Mouse (Mus musculus) forebrain, embryonic 11.5 days (tissue): ENCODE results near the gene Synpo2. TPM values are rescaled to one million over a fixed set of nuclear protein-coding genes. Genes with fewer than 3 reads are reported as not detected.

ENCODE experiments used
- ATAC-seq: fragments of 200-750 bp; cut with Nextera tagmentation; replicated peaks from 2 replicates; pipeline ENCODE4 v1.8.0; 2017; ENCODE audit warnings: moderate TSS enrichment; ENCODE audit not compliant: low FRiP score
- DNase-seq: peaks from one replicate; pipeline ENCODE4 v3.0.0-alpha.2; 2017; ENCODE audit warnings: low spot score
- H3K27ac ChIP-seq: fragments of 300-500 bp; sonication (generic); 2 replicates; pipeline ENCODE4 v1.5.1; 2014; ENCODE audit warnings: low read depth, low read length
- H3K27me3 ChIP-seq: fragments of 300-500 bp; sonication (generic); 2 replicates; pipeline ENCODE4 v1.6.1; 2014; ENCODE audit warnings: mild to moderate bottlenecking, low read length, mixed read lengths; ENCODE audit not compliant: control insufficient read depth, insufficient read depth
- H3K36me3 ChIP-seq: fragments of 300-500 bp; sonication (generic); 2 replicates; pipeline ENCODE4 v1.6.1; 2014; ENCODE audit warnings: mild to moderate bottlenecking, low read length, moderate library complexity, mixed read lengths; ENCODE audit not compliant: control insufficient read depth, insufficient read depth
- H3K4me1 ChIP-seq: fragments of 300-500 bp; sonication (generic); replicated peaks from 2 replicates; pipeline ENCODE4 v1.6.1; 2014; ENCODE audit warnings: low read length, mixed read lengths; ENCODE audit not compliant: control insufficient read depth, insufficient read depth
- H3K4me2 ChIP-seq: fragments of 300-500 bp; sonication (generic); 2 replicates; pipeline ENCODE4 v1.6.1; 2014; ENCODE audit warnings: low read depth, mild to moderate bottlenecking, low read length, moderate library complexity, mixed read lengths; ENCODE audit not compliant: severe bottlenecking
- H3K4me3 ChIP-seq: fragments of 300-500 bp; sonication (generic); 2 replicates; pipeline ENCODE4 v1.5.1; 2014; ENCODE audit warnings: low read depth, low read length
- H3K9ac ChIP-seq: fragments of 300-500 bp; sonication (generic); 2 replicates; pipeline ENCODE4 v1.6.1; 2014; ENCODE audit warnings: low read length
- H3K9me3 ChIP-seq: fragments of 300-500 bp; sonication (generic); 2 replicates; pipeline ENCODE4 v1.6.1; 2016; ENCODE audit warnings: low read length, mixed read lengths; ENCODE audit not compliant: control insufficient read depth
- WGBS: fragments of 180-500 bp; shearing (Covaris S2); extraction: QIAGEN DNeasy Blood & Tissue Kit; methylation state at CpG from one replicate; pipeline ENCODE4 v1.1.7; 2014; 5-methylcytosine and 5-hydroxymethylcytosine counted together
- polyA plus RNA-seq: library from polyadenylated mRNA; unstranded; fragments of >200 nt; fragmentation: Nextera tagmentation; extraction: Ambion mirVana; gene quantifications from 2 replicates; pipeline ENCODE4 v1.2.1, GENCODE M21; 2014

Gene Synpo2
- polyA plus RNA-seq, 1 experiment from 2014 or later, result 3.7 TPM

DNA sequence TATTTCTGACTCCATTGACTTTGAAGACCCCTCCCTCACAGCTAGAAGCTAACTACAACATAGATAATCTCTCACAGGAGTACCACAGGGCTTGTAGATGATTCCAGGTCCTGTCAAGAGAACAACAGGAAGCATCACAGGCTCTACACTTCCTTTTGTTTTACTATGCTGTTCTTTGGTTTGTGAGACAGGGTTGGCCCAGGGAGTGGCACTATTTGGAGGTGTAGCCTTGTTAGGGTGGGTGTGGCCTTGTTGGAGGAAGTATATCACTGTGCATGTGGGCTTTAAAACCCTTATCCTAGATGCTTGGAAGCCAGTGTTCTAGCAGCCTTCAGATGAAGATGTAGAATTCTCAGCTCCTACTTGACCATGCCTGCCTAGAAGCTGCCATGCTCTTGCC, 160.9 kb downstream of the Synpo2 start:
- ATAC-seq (no peak), DNase-seq (no peak)
- Histone ChIP-seq H3K27ac (no peak overlapping the region), H3K4me1 (no peaks in the 10 kb centered on the region), H3K36me3 (no peaks in the 10 kb centered on the region), H3K9me3 (no peaks in the 10 kb centered on the region), H3K27me3 (no peaks in the 10 kb centered on the region), H3K4me2 (no peak overlapping the region), H3K4me3 (no peak overlapping the region), H3K9ac (no peak overlapping the region)

DNA sequence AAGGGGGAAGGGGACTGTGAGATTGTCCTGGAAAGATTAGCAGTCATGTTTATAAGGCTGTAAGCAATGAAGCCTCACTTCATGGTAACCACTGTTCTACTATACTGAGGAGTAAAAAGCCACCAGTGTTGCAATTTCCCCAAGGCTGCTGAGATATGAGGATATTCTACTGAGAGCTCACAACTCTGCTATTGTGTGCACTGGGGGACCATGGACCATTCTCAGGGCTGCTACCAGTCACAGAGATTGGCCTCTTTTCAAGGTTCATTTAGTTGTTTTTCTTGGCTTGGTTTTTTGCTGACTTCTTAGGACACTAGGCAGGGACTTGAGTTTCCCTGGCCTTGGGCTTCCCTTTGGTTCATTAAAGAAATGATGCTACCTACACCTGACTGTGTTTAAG, 162.6 kb downstream of the Synpo2 start:
- H3K27ac ChIP-seq, result no peak overlapping the region
- H3K27me3 ChIP-seq, result no peaks in the 10 kb centered on the region
- no peak overlapping the region for H3K9ac ChIP-seq
- H3K4me3 ChIP-seq, result no peak overlapping the region
- no peak overlapping the region for H3K4me2 ChIP-seq
- H3K36me3 ChIP-seq, result no peaks in the 10 kb centered on the region
- no peaks in the 10 kb centered on the region for H3K4me1 ChIP-seq
- H3K9me3 ChIP-seq, result no peaks in the 10 kb centered on the region
- no peak for ATAC-seq
- DNase-seq, result no peak

DNA sequence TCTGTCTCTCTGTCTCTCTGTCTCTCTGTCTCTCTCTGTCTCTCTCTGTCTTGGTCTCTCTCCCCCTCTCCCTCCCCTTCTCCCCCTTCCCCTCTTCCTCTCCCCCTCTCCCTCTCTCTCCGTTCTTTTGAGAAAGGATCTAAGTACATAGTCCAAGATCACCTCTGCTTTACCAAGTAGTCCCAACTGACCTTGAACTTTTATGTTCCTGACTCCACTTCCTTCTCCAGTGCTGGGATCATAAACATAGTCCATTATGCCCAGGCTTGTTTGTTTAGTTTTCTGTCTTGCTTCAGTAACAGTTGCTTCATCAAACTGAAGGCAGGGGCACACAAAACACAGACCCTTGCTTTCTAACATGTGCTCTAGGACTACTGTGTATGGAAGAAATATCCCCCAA, 163.5 kb downstream of the Synpo2 start:
- H3K9ac ChIP-seq, result no peak overlapping the region
- H3K36me3 ChIP-seq, result no peaks in the 10 kb centered on the region
- no peak overlapping the region for H3K4me2 ChIP-seq
- no peak for ATAC-seq
- H3K4me1 ChIP-seq, result no peaks in the 10 kb centered on the region
- H3K27me3 ChIP-seq, result no peaks in the 10 kb centered on the region
- no peak overlapping the region for H3K4me3 ChIP-seq
- no peak for DNase-seq
- H3K27ac ChIP-seq, result no peak overlapping the region
- no CpG with 5 or more reads among the region's 1 CpGs for WGBS
- no peaks in the 10 kb centered on the region for H3K9me3 ChIP-seq

GRCm38 (mm10) chr3:123070996-123071395, 165.0 kb downstream of the Synpo2 start:
- 90% methylated on average over 1 of the region's 1 CpGs for WGBS
- H3K36me3 ChIP-seq, result no peaks in the 10 kb centered on the region
- no peak overlapping the region for H3K27ac ChIP-seq
- H3K9ac ChIP-seq, result no peak overlapping the region
- H3K27me3 ChIP-seq, result no peaks in the 10 kb centered on the region
- H3K4me3 ChIP-seq, result no peak overlapping the region
- no peak for ATAC-seq
- H3K4me1 ChIP-seq, result no peaks in the 10 kb centered on the region
- H3K4me2 ChIP-seq, result no peak overlapping the region
- H3K9me3 ChIP-seq, result no peaks in the 10 kb centered on the region
- DNase-seq, result no peak

- no peaks in the 10 kb centered on the region for H3K4me1 ChIP-seq
- 89% methylated on average over 7 of the region's 7 CpGs for WGBS
- no peak for DNase-seq
- no peaks in the 10 kb centered on the region for H3K9me3 ChIP-seq
- no peak overlapping the region for H3K4me3 ChIP-seq
- H3K27ac ChIP-seq, result no peak overlapping the region
- no peak for ATAC-seq
- no peak overlapping the region for H3K9ac ChIP-seq
- no peaks in the 10 kb centered on the region for H3K27me3 ChIP-seq
- no peak overlapping the region for H3K4me2 ChIP-seq
- no peaks in the 10 kb centered on the region for H3K36me3 ChIP-seq
Measured at GRCm38 (mm10) chr3:123066836-123067235, 169.1 kb downstream of the Synpo2 start.

GRCm38 (mm10) chr3:123065466-123065865, 170.5 kb downstream of the Synpo2 start:
- WGBS, result 88% methylated on average over 5 of the region's 5 CpGs
- Histone ChIP-seq H3K27me3 (no peaks in the 10 kb centered on the region), H3K9ac (no peak overlapping the region), H3K36me3 (no peaks in the 10 kb centered on the region), H3K4me3 (no peak overlapping the region), H3K4me1 (no peaks in the 10 kb centered on the region), H3K4me2 (no peak overlapping the region), H3K27ac (no peak overlapping the region), H3K9me3 (no peaks in the 10 kb centered on the region)
- ATAC-seq (no peak), DNase-seq (no peak)

DNA sequence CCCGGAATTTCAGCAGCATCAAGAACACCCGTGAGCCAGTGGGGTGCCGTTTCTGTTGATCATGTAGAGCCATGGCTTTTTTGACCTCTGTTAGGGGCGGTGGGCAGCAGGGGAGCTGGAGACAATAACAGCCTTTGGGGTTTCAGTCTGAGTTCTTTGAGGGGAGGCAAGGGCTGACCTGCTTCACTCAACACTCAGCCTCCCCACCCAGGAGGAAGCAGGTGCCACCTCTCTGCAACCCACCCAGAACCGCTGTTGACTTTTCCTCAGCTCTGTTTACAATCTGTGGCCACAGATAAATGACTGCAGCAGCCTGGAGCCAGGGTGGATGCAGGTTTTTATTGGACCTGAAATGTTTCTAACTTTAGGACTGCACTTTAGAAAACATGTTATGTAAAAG, 171.8 kb downstream of the Synpo2 start:
- no peaks in the 10 kb centered on the region for H3K9me3 ChIP-seq
- 12% methylated on average over 5 of the region's 5 CpGs for WGBS
- DNase-seq (no peak), ATAC-seq (no peak)
- H3K36me3 ChIP-seq, result no peaks in the 10 kb centered on the region
- H3K4me1 ChIP-seq, result no peaks in the 10 kb centered on the region
- no peaks in the 10 kb centered on the region for H3K27me3 ChIP-seq
- H3K4me2 ChIP-seq, result no peak overlapping the region
- H3K9ac ChIP-seq, result no peak overlapping the region
- no peak overlapping the region for H3K27ac ChIP-seq
- no peak overlapping the region for H3K4me3 ChIP-seq

GRCm38 (mm10) chr3:123061931-123062330, 174.0 kb downstream of the Synpo2 start:
- no peaks in the 10 kb centered on the region for H3K36me3 ChIP-seq
- DNase-seq (no peak), ATAC-seq (no peak)
- H3K27ac ChIP-seq, result no peak overlapping the region
- 89% methylated on average over 2 of the region's 2 CpGs for WGBS
- no peaks in the 10 kb centered on the region for H3K4me1 ChIP-seq
- no peak overlapping the region for H3K4me3 ChIP-seq
- no peaks in the 10 kb centered on the region for H3K9me3 ChIP-seq
- H3K9ac ChIP-seq, result no peak overlapping the region
- no peak overlapping the region for H3K4me2 ChIP-seq
- no peaks in the 10 kb centered on the region for H3K27me3 ChIP-seq

- no peak overlapping the region for H3K9ac ChIP-seq
Measured at GRCm38 (mm10) chr3:123058832-123059231, 177.1 kb downstream of the Synpo2 start.

More at GRCm38 (mm10) chr3:123058832-123059231, 177.1 kb downstream of the Synpo2 start:
- Histone ChIP-seq H3K9me3 (no peaks in the 10 kb centered on the region), H3K36me3 (no peaks in the 10 kb centered on the region), H3K4me1 (no peaks in the 10 kb centered on the region; the same call in 1 of the 2 replicates), H3K27me3 (no peaks in the 10 kb centered on the region), H3K4me2 (no peak overlapping the region), H3K27ac (no peak overlapping the region), H3K4me3 (no peak overlapping the region)
- 98% methylated on average over 1 of the region's 1 CpGs for WGBS
- DNase-seq, result no peak
- ATAC-seq, result no peak
